Mouse (Mus musculus) CD4-positive, CD25-positive, alpha-beta regulatory T cell, adult 2 months (primary cell): ENCODE measurements around the gene Hp.
A peak's percentile ranks its signal among the peaks of the same experiment; 100 is the strongest.

ENCODE experiments used
- DNase-seq: peaks from one replicate; pipeline ENCODE4 v3.0.0-alpha.2; 2012; ENCODE audit warnings: low read depth, low spot score

Hp gene

GRCm38 (mm10) chr8:109563881-109564280 lies 15.1 kb downstream of the Hp start:
- no peak for DNase-seq

- peak; percentile 38 for DNase-seq
These were observed 27.3 kb downstream of the Hp start for GRCm38 (mm10) chr8:109551663-109552062.

- DNase-seq = no peak
These were observed 34.9 kb downstream of the Hp start for GRCm38 (mm10) chr8:109544049-109544448.

- DNase-seq = no peak
These were observed 36.0 kb downstream of the Hp start for GRCm38 (mm10) chr8:109542748-109543519.

GRCm38 (mm10) chr8:109542165-109542564 lies 36.8 kb downstream of the Hp start:
- no peak for DNase-seq

GRCm38 (mm10) chr8:109536703-109537102 lies 42.3 kb downstream of the Hp start:
- DNase-seq = peak; percentile 72

- peak; percentile 55 for DNase-seq
These were observed 43.6 kb downstream of the Hp start for GRCm38 (mm10) chr8:109535140-109535990.
